Mouse (Mus musculus) urinary bladder, adult 2 months (tissue): ENCODE results near the gene Ralgapa1. TPM values are rescaled to one million over a fixed set of nuclear protein-coding genes. Genes with fewer than 3 reads are reported as not detected.

Experiments
- DNase-seq: peaks from one replicate; pipeline ENCODE4 v3.0.0; 2022; ENCODE audit warnings: low spot score
- polyA plus RNA-seq: library from polyadenylated mRNA; depleted of rRNA; stranded (reverse); fragments of >200 nt; gene quantifications from 2 replicates; pipeline ENCODE4 v1.2.3, GENCODE M21; 2012; rRNA removed

The Ralgapa1 gene
- 34.0 and 44.0 TPM in 2 replicates for polyA plus RNA-seq

- peak; percentile 69 for DNase-seq
Observed at GRCm38 (mm10) chr12:55820661-55821314, at the start of gene Ralgapa1. Ralgapa1 (minus strand) TSS chr12:55821167.

GRCm38 (mm10) chr12:55869622-55870322, 48.8 kb upstream of the Ralgapa1 start:
- DNase-seq: no peak

- DNase-seq: no peak
Observed at GRCm38 (mm10) chr12:55867738-55868137, 46.8 kb upstream of the Ralgapa1 start.

GRCm38 (mm10) chr12:55860631-55861030, 39.7 kb upstream of the Ralgapa1 start:
- no peak for DNase-seq

- DNase-seq: no peak
Observed at GRCm38 (mm10) chr12:55859409-55860349, 38.7 kb upstream of the Ralgapa1 start.

- DNase-seq: no peak
Observed at GRCm38 (mm10) chr12:55850650-55851049, 29.7 kb upstream of the Ralgapa1 start.

- no peak for DNase-seq
Observed at GRCm38 (mm10) chr12:55847851-55848250, 26.9 kb upstream of the Ralgapa1 start.

GRCm38 (mm10) chr12:55846741-55847140, 25.8 kb upstream of the Ralgapa1 start:
- DNase-seq: no peak

- DNase-seq: no peak
Observed at GRCm38 (mm10) chr12:55837495-55837894, 16.5 kb upstream of the Ralgapa1 start.

GRCm38 (mm10) chr12:55836199-55836951, 15.4 kb upstream of the Ralgapa1 start, which contains the start of gene Brms1l:
Brms1l (plus strand) TSS chr12:55836324.
- DNase-seq: peak; percentile 86

GRCm38 (mm10) chr12:55835857-55836198, 14.9 kb upstream of the Ralgapa1 start:
- DNase-seq: no peak

GRCm38 (mm10) chr12:55834891-55835290, 13.9 kb upstream of the Ralgapa1 start:
- no peak for DNase-seq

GRCm38 (mm10) chr12:55833906-55834625, 13.1 kb upstream of the Ralgapa1 start:
- DNase-seq: no peak

- DNase-seq: no peak
Observed at GRCm38 (mm10) chr12:55832961-55833360, 12.0 kb upstream of the Ralgapa1 start.

- peak; percentile 34 for DNase-seq
Observed at GRCm38 (mm10) chr12:55831101-55831500, 10.1 kb upstream of the Ralgapa1 start.

- DNase-seq: no peak
Observed at GRCm38 (mm10) chr12:55825537-55825936, 4.6 kb upstream of the Ralgapa1 start.

GRCm38 (mm10) chr12:55824027-55824426, 3.1 kb upstream of the Ralgapa1 start:
- no peak for DNase-seq

- DNase-seq: peak; percentile 26
Observed at GRCm38 (mm10) chr12:55820119-55820660, 777 bp downstream of the Ralgapa1 start.

- DNase-seq: no peak
Observed at GRCm38 (mm10) chr12:55816488-55816887, 4.5 kb downstream of the Ralgapa1 start.

- DNase-seq: no peak
Observed at GRCm38 (mm10) chr12:55805035-55805434, 15.9 kb downstream of the Ralgapa1 start.
